Mouse (Mus musculus) forebrain, postnatal 0 days (tissue): Measurements from ENCODE around the gene Srd5a1. TPM values are rescaled to one million over a fixed set of nuclear protein-coding genes. Genes with fewer than 3 reads are reported as not detected.
A peak's percentile ranks its signal among the peaks of the same experiment; 100 is the strongest.

Source experiments
- ATAC-seq: fragments of 200-750 bp; cut with Nextera tagmentation; 2 replicates; pipeline ENCODE4 v1.8.0; 2017; ENCODE audit warnings: mild to moderate bottlenecking, moderate library complexity
- DNase-seq: peaks from one replicate; pipeline ENCODE4 v3.0.0-alpha.2; 2015
- H3K27ac ChIP-seq: fragments of 300-500 bp; sonication (generic); 2 replicates; pipeline ENCODE4 v1.5.1; 2014; ENCODE audit warnings: low read depth, mild to moderate bottlenecking, antibody characterized with exemption, low read length, moderate library complexity, mixed read lengths
- H3K27me3 ChIP-seq: fragments of 300-500 bp; sonication (generic); 2 replicates; pipeline ENCODE4 v1.6.1; 2014; ENCODE audit warnings: mild to moderate bottlenecking, low read length, mixed read lengths; ENCODE audit not compliant: insufficient read depth
- H3K36me3 ChIP-seq: fragments of 300-500 bp; sonication (generic); 2 replicates; pipeline ENCODE4 v1.6.1; 2014; ENCODE audit warnings: mild to moderate bottlenecking, moderate library complexity; ENCODE audit not compliant: insufficient read depth
- H3K4me1 ChIP-seq: fragments of 300-500 bp; sonication (generic); 2 replicates; pipeline ENCODE4 v1.6.1; 2014; ENCODE audit warnings: antibody characterized with exemption; ENCODE audit not compliant: insufficient read depth
- H3K4me2 ChIP-seq: fragments of 300-500 bp; sonication (generic); 2 replicates; pipeline ENCODE4 v1.6.1; 2014; ENCODE audit warnings: low read depth, mild to moderate bottlenecking, moderate library complexity
- H3K4me3 ChIP-seq: fragments of 300-500 bp; sonication (generic); 2 replicates; pipeline ENCODE4 v1.5.1; 2014; ENCODE audit warnings: low read depth, low read length, mixed read lengths
- H3K9ac ChIP-seq: fragments of 300-500 bp; sonication (generic); 2 replicates; pipeline ENCODE4 v1.6.1; 2014; ENCODE audit warnings: mild to moderate bottlenecking
- H3K9me3 ChIP-seq: fragments of 300-500 bp; sonication (generic); 2 replicates; pipeline ENCODE4 v1.6.1; 2016; ENCODE audit warnings: low read length
- CTCF ChIP-seq: sonication (generic); IDR thresholded peaks from 2 replicates; pipeline ENCODE4 v1.5.1; 2016; ENCODE audit warnings: antibody characterized with exemption, control low read depth, low read depth
- WGBS: fragments of 180-500 bp; shearing (Covaris S2); extraction: QIAGEN DNeasy Blood & Tissue Kit; methylation state at CpG from one replicate; pipeline ENCODE4 v1.1.7; 2014; 5-methylcytosine and 5-hydroxymethylcytosine counted together
- polyA plus RNA-seq: library from polyadenylated mRNA; unstranded; fragments of >200 nt; fragmentation: Nextera tagmentation; extraction: Ambion mirVana; gene quantifications from 2 replicates; pipeline ENCODE4 v1.2.1, GENCODE M21; 2015
- total RNA-seq: library from RNA; depleted of rRNA; stranded (reverse); fragments of >200 nt; gene quantifications from 2 replicates; pipeline ENCODE4 v1.2.3, GENCODE M21; 2014

The Srd5a1 gene
- total and polyA plus RNA-seq, 2 experiments from 2014 or later = 16.2 to 37.2 TPM

DNA sequence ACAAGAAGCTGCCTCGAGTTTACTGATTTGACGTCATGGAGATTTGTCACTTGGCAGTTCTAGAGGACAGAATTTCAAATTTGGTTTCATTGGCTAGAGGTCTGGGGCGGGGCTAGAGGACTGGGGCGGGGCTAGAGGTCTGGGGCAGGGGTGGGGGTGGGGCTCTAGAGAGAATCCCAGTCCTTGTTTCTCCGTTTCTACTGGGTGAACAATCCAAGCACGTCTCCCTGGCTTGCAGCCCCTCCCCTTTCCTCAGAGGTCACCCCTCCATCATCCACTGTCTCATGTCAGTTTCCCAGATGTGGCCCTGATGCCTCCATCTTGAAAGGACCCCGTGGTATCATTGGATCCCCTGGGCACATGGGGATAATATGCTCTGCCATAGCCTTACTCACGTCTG lies 56.2 kb downstream of the Srd5a1 start:
- ATAC-seq (no peak), DNase-seq (no peak)
- H3K4me2 ChIP-seq = no peak overlapping the region
- H3K36me3 ChIP-seq = no peaks in the 10 kb centered on the region
- no peak overlapping the region for H3K4me3 ChIP-seq
- no peaks in the 10 kb centered on the region for H3K27me3 ChIP-seq
- H3K9me3 ChIP-seq = no peaks in the 10 kb centered on the region
- TF ChIP-seq CTCF = no peak
- no peak overlapping the region for H3K27ac ChIP-seq
- H3K4me1 ChIP-seq = no peaks in the 10 kb centered on the region
- WGBS = 26% methylated on average over 8 of the region's 8 CpGs
- no peak overlapping the region for H3K9ac ChIP-seq

DNA sequence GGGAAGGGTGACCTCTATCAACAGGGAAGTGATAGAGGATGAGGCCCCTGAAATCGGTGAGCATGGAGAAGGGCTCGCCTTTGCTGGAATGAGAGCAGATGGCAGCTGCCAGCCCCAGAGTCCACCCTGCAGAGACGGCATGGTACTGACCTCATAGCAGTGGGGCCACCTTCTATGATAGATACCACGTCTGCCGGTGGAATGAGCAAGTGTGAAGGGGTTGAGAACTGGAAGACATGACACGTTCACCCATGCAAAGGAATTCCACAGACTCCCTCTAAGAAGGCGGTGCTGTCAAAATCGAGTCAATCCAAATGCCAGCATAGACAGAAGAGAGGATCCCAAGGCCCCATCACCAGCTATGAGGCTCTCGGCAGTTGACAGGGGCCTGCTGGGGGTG lies 57.0 kb downstream of the Srd5a1 start:
- Histone ChIP-seq H3K9me3 (no peaks in the 10 kb centered on the region), H3K4me3 (no peak overlapping the region), H3K4me1 (no peaks in the 10 kb centered on the region), H3K36me3 (no peaks in the 10 kb centered on the region), H3K4me2 (no peak overlapping the region), H3K9ac (no peak overlapping the region), H3K27me3 (no peaks in the 10 kb centered on the region), H3K27ac (no peak overlapping the region)
- TF ChIP-seq CTCF = no peak
- ATAC-seq = no peak
- no peak for DNase-seq
- 84% methylated on average over 9 of the region's 9 CpGs for WGBS

DNA sequence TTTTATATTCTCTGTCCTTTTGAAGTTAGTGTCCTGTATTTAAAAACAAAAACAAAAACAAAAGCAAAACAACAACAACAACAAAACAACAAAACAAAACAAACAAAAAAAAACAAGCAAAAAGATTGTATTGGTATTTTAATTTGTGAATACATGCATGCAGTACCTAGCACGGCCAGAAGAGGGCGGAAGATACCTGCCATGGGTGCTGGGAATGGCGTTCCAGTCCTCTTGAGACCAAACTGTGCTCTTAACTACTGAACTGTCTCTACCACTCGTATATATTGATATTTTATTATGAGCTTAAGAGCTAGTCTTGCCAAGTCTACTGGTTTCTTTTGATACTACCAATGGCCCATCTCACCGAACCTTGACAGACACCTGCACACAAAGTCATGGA lies 58.2 kb downstream of the Srd5a1 start:
- 23% methylated on average over 5 of the region's 5 CpGs for WGBS
- DNase-seq (peak; percentile 37), ATAC-seq (no peak)
- H3K4me2 ChIP-seq = no peak overlapping the region
- H3K9me3 ChIP-seq = no peaks in the 10 kb centered on the region
- no peak overlapping the region for H3K27ac ChIP-seq
- no peaks in the 10 kb centered on the region for H3K4me1 ChIP-seq
- H3K36me3 ChIP-seq = no peaks in the 10 kb centered on the region
- H3K27me3 ChIP-seq = no peaks in the 10 kb centered on the region
- TF ChIP-seq CTCF = peak; percentile 81
- H3K4me3 ChIP-seq = no peak overlapping the region
- H3K9ac ChIP-seq = no peak overlapping the region

DNA sequence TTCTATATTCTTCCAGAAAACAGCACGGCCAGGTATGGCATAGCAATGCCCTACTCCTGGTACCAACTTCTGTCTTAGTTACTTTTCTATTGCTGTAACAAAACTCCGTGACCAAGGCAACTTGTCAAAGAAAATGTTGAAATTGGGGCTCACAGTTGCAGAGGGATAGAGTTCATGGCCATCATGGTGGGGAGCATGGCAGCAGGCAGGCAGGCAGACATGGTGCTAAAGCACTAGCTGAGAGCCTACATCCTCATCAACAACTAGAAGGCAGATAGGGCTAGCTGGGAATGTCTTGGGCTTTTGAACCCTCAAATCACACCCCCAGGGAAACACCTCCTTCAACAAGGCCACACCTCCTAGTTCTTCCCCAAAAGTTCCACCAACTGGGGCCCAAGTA lies 60.4 kb downstream of the Srd5a1 start:
- no peak overlapping the region for H3K4me2 ChIP-seq
- H3K36me3 ChIP-seq = no peaks in the 10 kb centered on the region
- no peak for ATAC-seq
- 89% methylated on average over 2 of the region's 2 CpGs for WGBS
- no peaks in the 10 kb centered on the region for H3K9me3 ChIP-seq
- H3K4me3 ChIP-seq = no peak overlapping the region
- H3K27ac ChIP-seq = no peak overlapping the region
- no peaks in the 10 kb centered on the region for H3K27me3 ChIP-seq
- TF ChIP-seq CTCF = no peak
- no peak overlapping the region for H3K9ac ChIP-seq
- H3K4me1 ChIP-seq = no peaks in the 10 kb centered on the region
- no peak for DNase-seq

- TF ChIP-seq CTCF = 0 out of 2 replicates have a peak, but pooled peaks have one; percentile 6
- Histone ChIP-seq H3K4me3 (no peak overlapping the region), H3K4me2 (no peak overlapping the region), H3K27me3 (no peaks in the 10 kb centered on the region; the same call in 1 of the 2 replicates), H3K9me3 (no peaks in the 10 kb centered on the region), H3K27ac (no peak overlapping the region), H3K9ac (no peak overlapping the region), H3K36me3 (no peaks in the 10 kb centered on the region), H3K4me1 (no peaks in the 10 kb centered on the region)
- ATAC-seq = no peak
- no peak for DNase-seq
- 47% methylated on average over 8 of the region's 8 CpGs for WGBS
These were observed 61.3 kb downstream of the Srd5a1 start for GRCm38 (mm10) chr13:69549980-69550379.

GRCm38 (mm10) chr13:69547488-69548180 lies 63.6 kb downstream of the Srd5a1 start:
- no peak overlapping the region for H3K4me3 ChIP-seq
- TF ChIP-seq CTCF = no peak
- H3K4me1 ChIP-seq = no peaks in the 10 kb centered on the region
- H3K9ac ChIP-seq = no peak overlapping the region
- H3K9me3 ChIP-seq = no peaks in the 10 kb centered on the region
- no peak for DNase-seq
- H3K4me2 ChIP-seq = no peak overlapping the region
- no peaks in the 10 kb centered on the region for H3K36me3 ChIP-seq
- no peaks in the 10 kb centered on the region; the same call in 1 of the 2 replicates for H3K27me3 ChIP-seq
- no peak overlapping the region for H3K27ac ChIP-seq
- WGBS = 71% methylated on average over 16 of the region's 16 CpGs
- no peak for ATAC-seq

DNA sequence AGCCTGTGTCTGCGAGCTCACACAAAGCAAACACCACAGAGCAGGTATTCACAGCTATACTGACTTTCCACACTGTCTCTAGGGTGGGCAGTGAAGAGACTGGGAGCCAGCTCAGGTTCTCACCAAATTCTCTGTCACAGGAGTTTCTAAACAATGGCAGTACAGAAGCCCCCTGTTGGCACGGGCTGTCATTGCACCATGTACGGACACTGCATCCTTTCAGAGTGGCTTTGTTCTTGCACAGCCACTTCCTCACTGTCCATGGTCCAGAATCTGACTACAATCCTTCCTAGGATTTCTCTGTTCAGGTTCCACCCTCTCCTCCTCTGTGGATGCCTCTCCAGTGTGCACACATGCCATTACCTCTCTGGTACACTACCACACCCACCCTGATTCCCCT lies 66.2 kb downstream of the Srd5a1 start:
- 23% methylated on average over 3 of the region's 3 CpGs for WGBS
- no peak overlapping the region for H3K27ac ChIP-seq
- ATAC-seq (0 out of 2 replicates have a peak, but pooled peaks have one; percentile 18), DNase-seq (no peak)
- H3K36me3 ChIP-seq = no peaks in the 10 kb centered on the region
- no peak overlapping the region for H3K9ac ChIP-seq
- H3K4me2 ChIP-seq = no peak overlapping the region
- no peaks in the 10 kb centered on the region for H3K9me3 ChIP-seq
- no peak overlapping the region for H3K4me3 ChIP-seq
- TF ChIP-seq CTCF = peak; percentile 61
- H3K27me3 ChIP-seq = no peaks in the 10 kb centered on the region; the same call in 1 of the 2 replicates
- H3K4me1 ChIP-seq = no peaks in the 10 kb centered on the region
